Mouse (Mus musculus) midbrain, postnatal 0 days (tissue): ENCODE measurements around the gene Sertad3. TPM values are rescaled to one million over a fixed set of nuclear protein-coding genes. Genes with fewer than 3 reads are reported as not detected.

ENCODE experiments used
- ATAC-seq: fragments of 200-750 bp; cut with Nextera tagmentation; 2 replicates; pipeline ENCODE4 v1.8.0; 2017; ENCODE audit warnings: moderate number of reproducible peaks, mild to moderate bottlenecking, moderate TSS enrichment, moderate library complexity; ENCODE audit not compliant: low FRiP score
- DNase-seq: peaks from one replicate; pipeline ENCODE4 v3.0.0-alpha.2; 2015; ENCODE audit warnings: low spot score
- H3K27ac ChIP-seq: fragments of 300-500 bp; sonication (generic); 2 replicates; pipeline ENCODE4 v1.5.1; 2014; ENCODE audit warnings: low read depth, mild to moderate bottlenecking, low read length, mixed read lengths
- H3K27me3 ChIP-seq: fragments of 300-500 bp; sonication (generic); 2 replicates; pipeline ENCODE4 v1.6.1; 2014; ENCODE audit warnings: low read length, control low read depth, mixed read lengths; ENCODE audit not compliant: insufficient read depth
- H3K36me3 ChIP-seq: fragments of 300-500 bp; sonication (generic); 2 replicates; pipeline ENCODE4 v1.6.1; 2014; ENCODE audit warnings: low read length, control low read depth, mixed read lengths; ENCODE audit not compliant: insufficient read depth
- H3K4me1 ChIP-seq: fragments of 300-500 bp; sonication (generic); 2 replicates; pipeline ENCODE4 v1.6.1; 2014; ENCODE audit warnings: mild to moderate bottlenecking, control low read depth, antibody characterized with exemption, low read length, mixed read lengths; ENCODE audit not compliant: insufficient read depth
- H3K4me2 ChIP-seq: fragments of 300-500 bp; sonication (generic); 2 replicates; pipeline ENCODE4 v1.6.1; 2014; ENCODE audit warnings: low read depth, mild to moderate bottlenecking, low read length, mixed read lengths; ENCODE audit not compliant: poor library complexity, severe bottlenecking
- H3K4me3 ChIP-seq: fragments of 300-500 bp; sonication (generic); 2 replicates; pipeline ENCODE4 v1.5.1; 2014; ENCODE audit warnings: low read depth, mild to moderate bottlenecking, low read length, moderate library complexity
- H3K9ac ChIP-seq: fragments of 300-500 bp; sonication (generic); replicated peaks from 2 replicates; pipeline ENCODE4 v1.6.1; 2014; ENCODE audit warnings: mild to moderate bottlenecking, low read length, moderate library complexity, mixed read lengths; ENCODE audit not compliant: poor library complexity, severe bottlenecking
- H3K9me3 ChIP-seq: fragments of 300-500 bp; sonication (generic); 2 replicates; pipeline ENCODE4 v1.6.1; 2016; ENCODE audit warnings: low read length, control low read depth
- CTCF ChIP-seq: IDR thresholded peaks from 2 replicates; pipeline ENCODE4 v1.5.1; 2016; ENCODE audit warnings: antibody characterized with exemption, mild to moderate bottlenecking
- WGBS: fragments of 180-500 bp; shearing (Covaris S2); extraction: QIAGEN DNeasy Blood & Tissue Kit; methylation state at CpG from one replicate; pipeline ENCODE4 v1.1.7; 2014; 5-methylcytosine and 5-hydroxymethylcytosine counted together
- polyA plus RNA-seq: library from polyadenylated mRNA; unstranded; fragments of >200 nt; fragmentation: Nextera tagmentation; extraction: Ambion mirVana; gene quantifications from 2 replicates; pipeline ENCODE4 v1.2.1, GENCODE M21; 2015
- total RNA-seq: library from RNA; depleted of rRNA; stranded (reverse); fragments of >200 nt; gene quantifications from 2 replicates; pipeline ENCODE4 v1.2.3, GENCODE M21; 2014

Sertad3 gene
- total and polyA plus RNA-seq, 2 experiments from 2014 or later, result 4.3 to 5.0 TPM

- H3K9me3 ChIP-seq, result no peaks in the 10 kb centered on the region
- peak overlapping the region; percentile 87 for H3K4me2 ChIP-seq
- DNase-seq (no peak), ATAC-seq (no peak)
- no peaks in the 10 kb centered on the region for H3K4me1 ChIP-seq
- TF ChIP-seq CTCF, result no peak
- no peak overlapping the region for H3K9ac ChIP-seq
- no peaks in the 10 kb centered on the region for H3K27me3 ChIP-seq
- peak overlapping the region; percentile 57 for H3K4me3 ChIP-seq
- H3K36me3 ChIP-seq, result 0 out of 2 replicates have a peak, but pooled peaks cover 3% of the 10 kb centered on the region
- 35% methylated on average over 7 of the region's 7 CpGs for WGBS
- no peak overlapping the region for H3K27ac ChIP-seq
These were observed 972 bp upstream of the Sertad3 start for GRCm38 (mm10) chr7:27472596-27472995.

GRCm38 (mm10) chr7:27473835-27474489 is 394 bp downstream of the Sertad3 start:
- no peaks in the 10 kb centered on the region for H3K27me3 ChIP-seq
- no peak for ATAC-seq
- under 1% methylated on average over 34 of the region's 34 CpGs for WGBS
- no peaks in the 10 kb centered on the region for H3K4me1 ChIP-seq
- H3K9ac ChIP-seq, result peak overlapping the region; percentile 36; the same call in 1 of the 2 replicates
- H3K4me3 ChIP-seq, result peak overlapping the region; percentile 57
- peak overlapping the region; percentile 60 for H3K27ac ChIP-seq
- no peaks in the 10 kb centered on the region for H3K9me3 ChIP-seq
- TF ChIP-seq CTCF, result no peak
- no peak for DNase-seq
- H3K4me2 ChIP-seq, result peak overlapping the region; percentile 87
- 0 out of 2 replicates have a peak, but pooled peaks cover 3% of the 10 kb centered on the region for H3K36me3 ChIP-seq

GRCm38 (mm10) chr7:27474490-27474954 is 954 bp downstream of the Sertad3 start:
- Histone ChIP-seq H3K4me3 (peak overlapping the region; percentile 57), H3K27me3 (no peaks in the 10 kb centered on the region), H3K4me2 (peak overlapping the region; percentile 87), H3K9me3 (no peaks in the 10 kb centered on the region), H3K9ac (no peak overlapping the region; the same call in 1 of the 2 replicates), H3K4me1 (no peaks in the 10 kb centered on the region), H3K27ac (peak overlapping the region; percentile 60), H3K36me3 (0 out of 2 replicates have a peak, but pooled peaks cover 3% of the 10 kb centered on the region)
- under 1% methylated on average over 23 of the region's 23 CpGs for WGBS
- ATAC-seq (peak; percentile 91), DNase-seq (peak; percentile 99)
- peak; percentile 77 for TF ChIP-seq CTCF

- Histone ChIP-seq H3K27me3 (no peaks in the 10 kb centered on the region), H3K9ac (no peak overlapping the region), H3K36me3 (0 out of 2 replicates have a peak, but pooled peaks cover 3% of the 10 kb centered on the region), H3K4me3 (no peak overlapping the region), H3K27ac (no peak overlapping the region), H3K4me2 (no peak overlapping the region), H3K9me3 (no peaks in the 10 kb centered on the region), H3K4me1 (no peaks in the 10 kb centered on the region)
- DNase-seq (no peak), ATAC-seq (no peak)
- WGBS, result 95% methylated on average over 2 of the region's 2 CpGs
- no peak for TF ChIP-seq CTCF
These were observed 2.0 kb downstream of the Sertad3 start for GRCm38 (mm10) chr7:27475596-27475995.

- Histone ChIP-seq H3K27me3 (no peaks in the 10 kb centered on the region), H3K9ac (no peak overlapping the region), H3K4me2 (no peak overlapping the region), H3K9me3 (no peaks in the 10 kb centered on the region), H3K36me3 (0 out of 2 replicates have a peak, but pooled peaks cover 3% of the 10 kb centered on the region), H3K4me3 (no peak overlapping the region), H3K4me1 (no peaks in the 10 kb centered on the region), H3K27ac (no peak overlapping the region)
- ATAC-seq (no peak), DNase-seq (no peak)
- TF ChIP-seq CTCF, result no peak
- WGBS, result 95% methylated on average over 14 of the region's 14 CpGs
These were observed 2.6 kb downstream of the Sertad3 start for GRCm38 (mm10) chr7:27476098-27476635.

- ATAC-seq, result no peak
- no peaks in the 10 kb centered on the region for H3K9me3 ChIP-seq
These were observed 5.0 kb downstream of the Sertad3 start for GRCm38 (mm10) chr7:27478561-27478960.

More at GRCm38 (mm10) chr7:27478561-27478960, 5.0 kb downstream of the Sertad3 start:
- no peaks in the 10 kb centered on the region for H3K4me1 ChIP-seq
- no peak overlapping the region for H3K9ac ChIP-seq
- no peak for DNase-seq
- no peak for TF ChIP-seq CTCF
- no peak overlapping the region for H3K4me2 ChIP-seq
- WGBS, result 87% methylated on average over 7 of the region's 7 CpGs
- H3K36me3 ChIP-seq, result 0 out of 2 replicates have a peak, but pooled peaks cover 3% of the 10 kb centered on the region
- no peak overlapping the region for H3K4me3 ChIP-seq
- H3K27ac ChIP-seq, result no peak overlapping the region
- H3K27me3 ChIP-seq, result no peaks in the 10 kb centered on the region
